Mouse (Mus musculus) lung, postnatal 0 days (tissue): ENCODE results near the gene Pla2g4e.

Experiments used
- CTCF ChIP-seq: IDR thresholded peaks from 2 replicates; pipeline ENCODE4 v1.5.1; 2016; ENCODE audit warnings: antibody characterized with exemption, mild to moderate bottlenecking
- EP300 ChIP-seq: IDR thresholded peaks from 2 replicates; pipeline ENCODE4 v1.6.1; 2016; ENCODE audit warnings: antibody characterized with exemption, mild to moderate bottlenecking, control low read depth

GRCm38 (mm10) chr2:120214600-120214999 lies 30.5 kb downstream of the Pla2g4e start:
- TF ChIP-seq CTCF: no peak
- no peak for TF ChIP-seq EP300
